Mouse (Mus musculus): ENCODE data around the gene Oas1d.
"Not testable (repeated sequence)": the region's sequence is repeated elsewhere in the genome, so short reads cannot be mapped to it uniquely, and the experiment has no call there.

Oas1d gene

DNA sequence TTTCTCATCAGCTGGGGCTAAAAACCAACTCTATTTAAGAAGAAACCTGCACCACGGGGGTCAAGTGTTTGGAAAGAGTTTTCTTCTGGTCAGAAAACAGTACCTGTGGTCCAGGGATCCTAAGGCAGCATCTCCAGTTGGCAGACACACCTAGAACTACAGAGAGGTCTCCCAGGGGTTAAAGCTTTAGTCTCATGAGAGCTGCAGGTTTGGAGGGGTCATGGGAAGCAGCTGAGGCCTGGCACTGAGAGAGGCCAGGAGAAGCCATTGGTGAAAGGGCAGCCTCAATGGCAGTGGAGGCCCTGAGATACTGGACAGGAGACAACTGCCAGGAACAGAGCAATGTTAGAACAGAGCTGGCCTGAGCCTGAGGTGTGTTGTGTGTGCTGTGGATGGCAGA, 13.7 kb upstream of the Oas1d start:
- in situ Hi-C loops (cut with MboI, MseI), result no loop called here

DNA sequence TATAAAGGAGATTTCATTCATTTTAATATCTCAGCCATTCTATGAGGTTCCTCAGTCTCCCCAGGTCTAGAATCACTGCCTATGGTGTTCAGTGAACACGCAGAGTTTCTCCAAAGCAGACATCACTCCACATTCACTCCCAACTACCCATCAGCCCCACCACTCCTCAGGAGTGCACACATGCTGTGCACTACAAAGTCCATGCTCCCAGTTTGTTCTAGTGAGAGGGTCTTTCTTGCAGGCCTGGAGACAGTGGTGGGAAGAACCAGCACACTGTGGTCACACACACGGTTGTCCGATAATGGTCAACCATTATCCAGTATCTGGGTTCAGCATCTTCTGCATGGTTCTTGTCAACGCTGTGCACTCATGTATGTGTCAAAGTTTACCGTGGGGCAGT, 12.3 kb upstream of the Oas1d start:
- in situ Hi-C loops (cut with MboI, MseI), result no loop called here

DNA sequence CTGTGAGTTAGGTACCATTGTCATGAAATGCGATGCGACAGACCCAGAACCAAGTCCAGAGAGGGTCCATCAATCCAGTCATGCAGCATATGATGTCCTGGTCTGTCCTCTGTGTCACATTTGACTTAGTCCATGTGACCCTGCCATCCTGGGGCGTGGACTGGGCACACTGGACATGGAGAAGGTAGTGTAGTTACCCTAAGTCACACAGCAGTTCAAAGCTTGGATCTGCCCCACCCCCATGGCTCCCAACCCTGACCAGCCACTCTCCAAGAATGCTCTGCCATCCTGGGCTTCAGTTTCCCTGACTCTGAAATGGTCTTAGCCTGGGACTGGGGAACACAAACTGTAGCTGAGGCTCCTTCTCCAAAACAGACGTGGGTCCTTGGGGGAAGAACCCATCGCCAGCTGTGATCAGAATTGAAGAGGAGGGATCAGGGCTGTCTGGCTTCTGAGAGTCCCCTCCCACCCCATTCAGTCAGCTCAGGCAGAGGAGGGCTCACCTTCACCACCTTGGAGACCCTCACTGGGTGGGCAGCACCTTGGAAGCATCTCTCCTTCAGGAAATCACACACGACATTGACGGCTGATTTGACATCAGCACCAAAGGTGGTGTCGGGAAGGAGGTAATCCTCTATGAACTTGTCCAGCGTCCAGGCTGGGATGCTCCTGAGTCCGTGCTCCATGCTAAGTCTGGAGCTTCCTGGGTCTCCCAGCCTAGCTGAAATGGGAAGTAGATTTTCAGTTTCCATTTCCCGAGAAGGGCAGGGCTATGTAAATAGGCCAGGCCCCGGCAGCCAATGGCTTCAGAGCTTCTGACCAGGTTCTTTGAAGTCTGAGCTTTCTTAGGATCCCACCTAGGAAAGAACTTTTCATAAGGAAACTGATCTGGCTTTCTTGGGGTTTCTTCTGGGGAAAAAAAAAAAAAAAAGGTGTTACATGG, 7.3 kb upstream of the Oas1d start, which contains the start of gene Oas1a:
Oas1a (minus strand) TSS at position 731 of the 943 bp plus-strand sequence.
- in situ Hi-C loops (cut with MboI, MseI), result not testable (repeated sequence)

DNA sequence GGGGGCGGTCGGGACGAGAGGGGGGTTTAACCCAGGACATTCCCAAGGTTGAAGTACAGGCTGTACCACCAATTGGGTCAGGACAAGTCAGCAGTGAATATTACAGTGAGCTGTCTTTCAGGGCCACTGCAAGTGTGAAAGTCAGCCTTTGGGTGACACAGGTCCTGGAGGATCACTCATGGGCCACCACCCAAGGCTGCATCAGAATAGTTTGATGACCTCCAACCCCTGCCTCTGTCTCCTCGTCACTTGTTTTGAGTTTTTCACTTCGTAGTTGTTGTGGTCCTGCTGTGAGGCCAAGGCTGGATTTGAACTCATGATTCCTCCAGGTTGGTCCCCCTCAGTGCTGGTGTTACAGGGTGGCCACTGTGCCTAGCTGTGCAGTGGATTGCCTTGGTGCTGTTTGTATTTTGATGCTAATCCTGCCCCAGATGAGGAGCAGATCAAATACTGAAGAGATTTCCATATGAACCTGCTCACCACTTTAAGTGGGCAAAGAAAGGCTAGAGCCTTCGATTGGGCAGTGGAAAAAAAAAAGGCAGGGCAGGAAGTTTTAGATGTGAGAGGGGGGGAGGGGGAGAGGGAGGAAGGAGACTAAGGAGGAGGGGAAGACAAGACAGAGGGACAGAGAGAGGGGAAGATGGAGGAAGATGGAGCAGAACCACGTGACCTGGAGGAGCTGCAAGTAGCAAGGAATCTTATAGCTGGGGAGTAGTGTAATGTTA, 6.0 kb upstream of the Oas1d start:
- in situ Hi-C loops (cut with MboI, MseI), result no loop called here

DNA sequence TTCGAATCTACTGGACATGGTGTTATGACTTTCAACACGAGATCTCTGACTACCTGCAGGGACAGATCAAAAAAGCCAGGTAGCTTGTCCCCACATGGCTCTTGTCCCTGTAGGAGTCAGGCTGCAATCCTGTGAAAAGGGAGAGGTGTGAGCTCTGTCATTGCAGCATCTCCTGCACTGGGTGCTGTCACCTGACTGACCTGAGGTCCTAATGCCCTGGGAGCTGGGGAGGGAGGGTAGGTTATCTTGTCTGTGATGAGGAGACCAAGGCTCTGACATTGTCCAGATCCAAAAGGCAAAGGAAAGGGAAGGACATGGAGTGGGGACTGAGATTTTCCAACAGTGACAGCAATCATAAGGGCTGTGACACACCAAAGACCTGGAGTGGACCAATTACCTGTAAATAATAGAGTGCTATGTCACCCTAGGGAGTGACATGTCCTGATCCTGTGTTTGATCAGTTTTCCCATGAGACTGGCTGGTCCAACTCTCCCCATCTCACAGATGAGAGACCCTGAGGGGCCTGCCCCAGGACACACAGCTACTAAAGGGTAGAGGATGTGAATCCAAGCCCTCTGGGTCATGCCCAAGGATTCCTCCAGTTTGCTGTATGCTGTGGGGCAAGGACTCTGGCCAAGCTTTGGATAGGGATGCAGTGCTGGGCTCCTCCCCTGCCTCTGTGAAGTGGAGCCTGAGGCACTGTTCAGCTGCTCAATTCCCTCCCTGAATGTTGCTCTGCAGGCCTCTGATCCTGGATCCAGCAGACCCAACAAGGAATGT, 5.0 kb downstream of the Oas1d start:
- in situ Hi-C loops (cut with MboI, MseI), result not testable (repeated sequence)

DNA sequence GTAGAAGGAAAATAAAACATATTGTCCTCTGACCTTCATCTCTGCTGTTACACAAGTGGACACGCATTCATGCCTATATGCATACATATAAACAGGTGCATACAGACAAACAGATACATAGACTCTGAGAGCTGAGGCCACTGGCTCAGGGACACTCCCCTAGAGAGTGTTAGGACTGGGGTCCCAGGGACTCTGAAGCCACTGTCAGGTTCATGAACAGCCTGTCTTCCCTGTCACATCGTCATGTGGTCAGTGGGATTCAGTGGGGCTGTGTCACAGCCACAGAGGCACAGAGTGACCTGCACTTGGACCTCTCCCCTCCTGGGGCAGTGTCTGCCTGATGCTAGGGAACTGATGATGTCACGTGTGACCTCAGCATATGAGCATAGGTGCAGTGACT, 6.0 kb downstream of the Oas1d start:
- in situ Hi-C loops (cut with MboI, MseI), result no loop called here

DNA sequence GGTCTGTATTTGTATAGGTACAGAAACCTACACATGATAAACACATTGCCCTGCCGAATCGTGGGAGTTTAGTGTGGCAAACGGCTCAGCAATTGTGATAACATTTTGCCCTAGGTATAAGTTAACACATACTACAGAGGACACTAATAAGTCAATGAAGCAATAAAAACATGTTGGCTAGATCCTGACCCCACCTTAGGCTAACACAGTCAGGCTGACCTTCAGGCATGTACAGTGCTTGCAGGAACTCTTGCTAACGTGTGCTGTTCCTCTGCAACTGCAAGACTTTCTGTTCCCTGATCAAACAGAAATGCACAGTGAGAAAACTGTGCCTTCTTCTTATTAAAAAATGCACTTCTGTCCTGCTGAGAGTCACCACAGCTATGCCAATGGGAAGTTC, 9.6 kb downstream of the Oas1d start:
- in situ Hi-C loops (cut with MboI, MseI), result no loop called here

DNA sequence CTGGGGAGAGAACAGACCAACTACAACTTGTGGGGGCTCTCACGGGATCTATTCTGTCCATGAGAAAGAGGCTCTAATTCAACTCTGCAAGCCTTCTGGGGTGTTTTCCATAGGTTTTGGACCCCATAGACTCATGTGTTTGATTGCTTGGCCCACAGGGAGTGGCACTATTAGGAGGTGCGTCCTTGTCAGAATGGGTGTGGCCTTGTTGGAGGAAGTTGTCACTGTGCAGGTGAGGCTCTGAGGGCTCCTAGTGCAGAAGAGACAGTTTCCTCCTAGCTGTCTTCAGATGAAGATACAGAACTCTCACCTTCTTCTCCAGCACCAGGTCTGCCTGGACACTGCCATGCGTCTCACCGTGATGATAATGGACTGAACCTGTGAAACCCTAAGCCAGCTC, 10.2 kb downstream of the Oas1d start:
- in situ Hi-C loops (cut with MboI, MseI), result not testable (repeated sequence)

DNA sequence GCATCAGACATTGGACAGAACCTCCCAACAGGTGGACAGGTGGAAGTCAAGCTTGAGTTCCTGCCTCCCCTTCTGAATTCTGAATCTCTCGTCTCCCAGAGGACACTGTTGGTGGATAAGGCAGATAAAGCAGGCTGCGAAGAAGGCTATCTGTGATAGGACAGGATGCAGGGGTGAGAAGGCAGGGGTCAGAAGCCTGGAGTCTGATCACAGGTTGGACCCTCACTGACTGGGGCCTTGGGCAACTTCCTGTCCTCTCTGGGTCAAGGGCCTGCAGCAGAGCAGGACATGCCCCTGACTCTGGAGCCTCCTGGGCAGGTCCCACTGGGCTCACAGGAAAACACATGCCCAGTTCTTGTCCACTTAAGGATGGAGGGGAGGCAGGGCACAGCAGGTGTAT, 12.0 kb downstream of the Oas1d start:
- in situ Hi-C loops (cut with MboI, MseI), result not testable (repeated sequence)

DNA sequence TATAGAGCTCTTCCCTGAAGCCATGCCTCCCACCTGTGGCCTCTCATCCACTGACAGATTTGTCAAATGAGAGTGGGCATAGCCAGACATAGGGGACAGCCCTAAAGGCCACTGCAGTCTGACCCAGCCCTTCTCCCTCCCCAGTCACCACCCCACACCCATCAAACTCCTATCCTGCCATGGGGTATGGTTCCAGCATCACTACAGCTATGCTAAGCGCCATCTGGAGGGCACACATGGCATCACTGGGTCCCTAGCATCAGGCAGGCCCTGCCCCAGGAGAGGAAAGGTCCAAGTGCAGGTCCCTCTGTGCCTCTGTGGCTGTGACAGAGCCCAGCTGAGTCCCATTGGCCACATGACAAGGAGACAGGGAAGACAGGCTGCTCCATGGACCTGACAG, 12.7 kb downstream of the Oas1d start:
- in situ Hi-C loops (cut with MboI, MseI), result no loop called here

DNA sequence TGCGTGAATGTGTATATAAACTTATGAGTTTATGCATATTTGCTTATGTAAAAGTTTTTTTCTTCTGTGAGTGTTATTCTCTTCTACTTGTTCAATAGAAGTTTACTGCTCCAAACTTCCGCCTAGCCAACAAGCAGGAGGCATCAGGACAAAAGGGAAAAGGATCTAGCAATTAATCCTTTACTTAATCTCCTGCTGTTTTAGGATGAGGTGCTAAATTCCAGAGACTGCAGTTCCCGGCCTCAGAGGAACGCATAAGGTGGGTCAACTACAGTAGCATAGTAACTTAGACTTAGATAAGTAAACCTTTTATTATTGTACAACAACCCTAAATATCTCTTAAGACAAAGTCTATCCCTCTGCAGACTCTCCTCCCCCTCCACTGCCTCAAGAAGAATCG, 19.6 kb downstream of the Oas1d start:
- in situ Hi-C loops (cut with MboI, MseI), result no loop called here

DNA sequence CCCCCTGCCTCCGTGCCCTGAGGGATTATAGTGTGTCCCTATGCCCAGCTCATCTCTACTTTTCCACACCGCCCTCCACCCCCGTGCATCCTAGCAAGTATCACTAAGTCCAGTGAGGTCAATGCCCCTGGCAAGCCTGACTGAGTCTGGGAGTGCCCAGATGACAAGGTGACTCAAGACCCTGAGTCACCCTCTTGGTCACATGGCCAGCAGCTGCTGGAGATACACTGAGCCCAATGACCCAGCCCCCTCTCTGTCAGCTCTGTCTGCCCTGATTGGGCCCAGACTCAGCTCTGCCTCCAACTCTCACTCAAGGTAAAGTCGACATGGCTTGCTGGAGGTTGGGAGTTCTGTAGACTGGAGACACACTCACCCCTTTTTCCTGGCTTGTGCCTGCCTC, 23.5 kb downstream of the Oas1d start:
- in situ Hi-C loops (cut with MboI, MseI), result no loop called here

DNA sequence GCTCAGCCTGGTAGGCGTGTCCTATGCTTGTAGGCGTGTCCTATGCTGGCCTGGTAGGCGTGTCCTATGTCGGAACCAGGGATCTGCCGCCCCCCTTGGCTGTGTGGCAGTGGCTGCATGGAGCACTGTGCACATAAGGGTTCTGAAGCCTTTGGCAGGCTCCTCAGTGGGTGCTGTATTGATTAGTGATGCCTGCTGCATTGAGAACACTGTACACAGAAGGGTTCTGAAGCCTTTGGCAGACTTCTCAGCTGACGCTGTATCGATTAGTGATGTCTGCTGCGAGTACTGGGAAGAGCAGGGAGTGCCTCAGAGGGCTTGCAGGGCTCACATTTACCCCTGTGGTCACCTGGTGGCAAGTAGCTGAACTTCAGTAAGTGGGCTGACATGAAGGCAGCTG, 24.2 kb downstream of the Oas1d start:
- in situ Hi-C loops (cut with MboI, MseI), result no loop called here

DNA sequence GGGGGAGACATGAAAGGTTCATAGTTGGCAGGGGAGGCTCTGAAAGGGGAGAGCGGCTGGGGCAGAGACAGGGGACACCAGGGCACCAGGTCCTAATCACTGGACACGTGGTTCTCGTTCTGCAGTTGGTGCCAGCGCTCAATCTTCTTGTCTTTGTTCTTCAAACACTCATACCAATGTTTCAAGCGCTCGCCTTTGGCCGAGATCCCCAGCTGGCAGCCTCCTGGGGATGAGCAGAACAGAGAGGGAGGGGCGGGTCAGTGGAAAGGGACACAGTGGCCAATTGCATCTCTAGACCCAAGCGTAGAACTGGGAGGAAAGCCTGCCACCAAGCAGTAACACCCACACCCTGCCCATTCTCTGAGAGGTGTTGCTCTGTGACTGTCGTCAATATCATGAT, 27.7 kb downstream of the Oas1d start:
- in situ Hi-C loops (cut with MboI, MseI), result no loop called here

DNA sequence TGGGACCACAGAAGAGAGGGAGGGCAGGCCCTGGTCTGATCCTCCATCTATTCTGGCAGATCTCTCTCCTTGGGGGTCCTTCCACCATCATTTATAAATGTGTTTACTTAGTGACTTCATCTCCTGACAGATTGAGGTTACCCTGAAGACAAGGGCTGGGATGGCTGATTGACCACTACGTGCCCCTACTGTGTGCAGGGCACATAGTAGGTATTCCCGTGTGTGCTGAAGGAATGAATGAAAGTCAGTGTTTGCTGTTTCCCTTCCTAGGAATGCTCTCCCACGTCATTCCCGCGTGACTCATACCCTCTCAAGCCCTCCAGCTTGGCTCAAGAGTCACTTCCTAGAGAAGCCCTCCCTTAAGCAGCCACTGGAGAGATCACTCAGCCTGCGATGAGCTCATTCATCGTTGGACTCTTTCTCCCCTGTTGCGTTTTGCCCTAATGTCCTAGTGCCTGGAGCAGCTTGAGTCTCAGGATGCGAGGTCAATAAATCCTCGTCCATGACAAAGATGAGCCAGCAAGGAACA, 38.0 kb downstream of the Oas1d start:
- in situ Hi-C loops (cut with MboI, MseI), result loop anchor here (10.0 kb wide), 1 partner anchor 342 kb away; no protein-coding TSS in a partner anchor

DNA sequence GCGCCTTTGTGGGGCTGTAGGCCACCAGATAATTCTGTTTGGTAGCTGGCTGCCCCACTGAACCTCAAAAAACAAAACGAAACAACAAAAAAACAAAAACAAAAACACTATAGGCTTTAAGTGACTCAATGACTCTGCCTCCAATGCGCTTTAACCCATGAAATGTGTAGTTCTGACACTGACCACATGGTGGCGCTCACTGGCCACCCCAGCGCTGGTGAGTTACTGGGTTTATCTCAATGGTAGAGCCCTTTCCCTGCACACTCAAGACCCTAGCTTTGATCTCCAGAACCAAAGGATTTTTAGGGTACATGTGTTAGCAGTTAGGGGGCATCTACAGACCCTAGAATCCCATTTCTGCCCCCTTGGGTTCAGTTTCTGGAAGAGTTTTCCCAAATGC, 39.6 kb downstream of the Oas1d start:
- in situ Hi-C loops (cut with MboI, MseI), result loop anchor here (10.0 kb wide), 1 partner anchor 341 kb away; no protein-coding TSS in a partner anchor

DNA sequence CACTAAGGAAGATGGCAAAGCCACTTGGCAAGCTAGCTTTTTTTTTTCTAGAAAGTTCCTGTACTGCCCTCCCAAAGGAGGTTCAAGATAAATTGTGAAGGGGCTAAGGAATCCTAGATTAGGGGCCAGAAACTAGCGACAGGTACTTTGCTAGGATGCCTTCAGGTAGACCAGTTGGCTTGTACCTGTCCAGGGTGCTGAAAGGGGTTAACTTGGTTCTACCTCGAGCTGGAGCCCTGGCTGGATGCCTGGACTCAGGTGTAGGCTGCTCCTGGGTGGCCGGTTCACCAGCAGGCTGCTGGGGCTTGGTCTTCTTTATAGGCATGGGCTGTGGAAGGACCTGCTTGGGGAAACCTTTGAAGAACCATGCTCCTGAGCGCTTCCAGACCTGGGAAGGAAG, 46.7 kb downstream of the Oas1d start:
- in situ Hi-C loops (cut with MboI, MseI), result no loop called here

DNA sequence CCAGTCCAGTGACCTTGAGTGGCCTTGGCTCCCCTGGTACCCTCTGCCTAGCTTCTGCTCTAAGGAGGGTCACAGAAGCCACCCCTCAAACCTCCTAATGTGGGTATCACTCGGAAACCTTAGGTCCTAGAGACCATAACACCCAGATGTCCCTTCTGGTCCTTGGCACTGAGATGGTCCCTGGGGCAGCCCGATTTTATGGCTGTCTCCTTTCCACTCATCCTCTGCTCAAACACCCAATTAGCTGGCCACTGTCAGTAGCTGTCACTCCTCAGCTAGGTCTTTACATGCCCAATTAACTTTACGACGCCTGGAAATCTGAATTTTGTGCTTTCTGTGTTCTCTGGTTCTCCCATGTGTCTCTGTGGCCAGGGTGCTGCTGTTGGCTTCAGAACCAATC, 51.8 kb downstream of the Oas1d start:
- in situ Hi-C loops (cut with MboI, MseI), result no loop called here

DNA sequence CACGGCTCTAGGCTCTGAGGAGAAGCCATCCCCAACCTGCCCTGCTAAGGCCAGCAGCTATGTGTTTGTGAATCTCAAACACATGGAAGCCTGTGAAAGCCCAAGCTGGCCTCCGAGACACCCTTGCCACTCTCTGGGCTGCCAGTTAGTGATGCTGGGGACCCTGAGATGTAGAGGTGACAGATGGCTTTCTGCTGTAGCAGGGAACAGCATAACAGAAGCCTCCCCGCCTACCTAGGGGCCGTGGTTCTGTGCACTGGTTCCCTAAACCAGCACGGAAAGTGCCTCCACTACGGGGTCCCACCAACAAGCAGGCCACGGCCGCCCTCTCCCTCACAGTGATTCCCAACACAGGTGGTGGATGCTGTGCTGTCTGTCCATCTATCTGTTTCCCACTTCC, 52.6 kb downstream of the Oas1d start:
- in situ Hi-C loops (cut with MboI, MseI), result no loop called here

DNA sequence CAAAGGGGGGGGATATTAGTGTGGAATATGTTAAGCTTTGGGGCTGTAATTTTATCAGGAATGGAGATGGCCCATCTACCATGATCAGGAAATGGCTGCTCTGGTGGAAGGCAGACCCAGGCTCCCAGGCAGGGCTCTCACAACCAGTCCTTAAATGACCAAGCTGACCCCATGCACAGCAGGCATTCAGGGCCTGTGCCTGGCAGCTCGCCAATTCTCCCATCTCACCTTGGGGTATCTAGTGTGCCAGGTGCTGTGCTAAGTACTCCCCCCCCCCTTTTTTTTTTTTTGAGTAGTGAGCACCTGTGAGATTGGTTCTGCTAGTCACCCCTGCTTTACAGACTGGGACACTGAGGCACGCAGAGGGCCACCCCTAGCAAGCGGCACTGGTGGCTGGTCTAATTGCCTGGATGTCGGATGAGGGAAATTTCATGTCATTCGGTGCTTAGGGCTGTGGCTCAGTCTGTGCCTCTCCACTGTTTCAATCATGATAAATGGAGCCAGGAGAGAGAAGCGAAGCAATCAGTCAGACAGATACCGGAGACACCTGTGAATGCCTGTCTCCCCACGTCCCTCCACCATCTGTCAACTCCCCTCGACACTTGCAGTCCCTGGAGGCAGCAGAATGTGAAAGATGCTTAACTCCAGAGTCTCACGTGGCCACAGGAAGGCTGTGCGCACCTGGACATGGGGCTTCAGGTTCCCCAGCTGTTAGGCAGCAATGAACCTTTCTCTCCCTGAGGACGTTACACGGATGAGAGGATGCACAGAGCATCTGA, 53.2 kb downstream of the Oas1d start:
- in situ Hi-C loops (cut with MboI, MseI), result no loop called here

DNA sequence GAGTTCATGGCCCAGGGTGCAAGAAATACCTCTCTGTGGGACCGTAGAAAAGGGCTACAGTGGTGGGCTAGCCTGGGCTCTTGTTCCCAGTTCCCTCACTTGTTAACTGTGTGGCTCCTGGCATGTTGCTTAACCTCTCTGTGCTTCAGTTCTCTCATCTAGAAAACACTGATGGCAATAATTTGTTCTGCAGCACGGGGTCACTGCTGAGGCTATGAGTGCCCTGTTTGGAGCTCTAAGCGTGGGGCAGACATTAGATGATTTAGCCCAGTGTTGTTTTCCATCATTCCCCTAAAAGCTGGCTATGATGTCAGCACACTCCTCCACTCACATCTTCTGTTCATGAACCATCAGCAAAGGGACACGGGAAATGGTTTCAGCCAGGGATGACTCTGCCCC, 53.8 kb downstream of the Oas1d start:
- in situ Hi-C loops (cut with MboI, MseI), result no loop called here

Measured in regulatory T cell (primary cell).